Mouse (Mus musculus): ENCODE measurements around the gene Heatr6. TPM values are rescaled to one million over a fixed set of nuclear protein-coding genes. Genes with fewer than 3 reads are reported as not detected.
A peak's percentile ranks its signal among the peaks of the same experiment; 100 is the strongest.

Heatr6 gene
- total and polyA plus RNA-seq, 3 experiments = 5.4 to 6.3 (median 6.3) TPM

DNA sequence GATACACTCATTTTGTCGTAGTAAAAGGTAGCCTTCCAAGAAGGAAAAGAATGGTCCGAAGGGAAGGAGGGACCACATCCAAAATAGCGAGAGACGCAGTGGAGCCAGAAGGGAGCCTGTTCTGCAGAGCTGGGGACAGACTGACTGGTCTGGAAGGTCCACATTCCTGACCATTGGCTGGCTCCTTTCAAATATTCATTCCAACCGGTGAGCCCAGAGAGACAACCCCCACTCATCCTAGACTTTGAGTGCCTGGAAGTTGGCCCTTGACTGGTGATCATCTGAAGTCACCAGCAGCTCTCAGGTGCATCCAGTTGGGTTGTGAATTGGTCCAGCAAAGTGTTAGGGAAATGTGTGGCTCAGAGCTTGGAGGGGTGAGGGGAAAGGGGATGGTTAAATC, 61.7 kb downstream of the Heatr6 start:
- no peak for DNase-seq
- no peaks in the 10 kb centered on the region for H3K36me3 ChIP-seq (ENCODE audit: control insufficient read depth, insufficient read depth, low read length)
- no peak overlapping the region for H3K9ac ChIP-seq (ENCODE audit: low read depth, low read length)
- WGBS = 72% methylated on average over 5 of the region's 5 CpGs
- no peaks in the 10 kb centered on the region for H3K79me2 ChIP-seq (replicated peaks; ENCODE audit: control insufficient read depth, insufficient read depth, low read length)
- TF ChIP-seq EP300 (IDR thresholded peaks at IDR 0.05; ENCODE audit: insufficient read depth, low read depth, low read length) = no peak
- TF ChIP-seq CTCF (IDR thresholded peaks at IDR 0.05) = no peak
- no peak for TF ChIP-seq POLR2A (IDR thresholded peaks at IDR 0.05; ENCODE audit: insufficient read depth, low read depth, low read length)
- H3K4me3 ChIP-seq = no peak overlapping the region
- intact Hi-C loops (cut with DNase I) = loop anchor here (5.0 kb wide), 1 partner anchor 122 kb away; no protein-coding TSS in a partner anchor
- no peak overlapping the region for H3K27ac ChIP-seq
- no peaks in the 10 kb centered on the region for H3K4me1 ChIP-seq (ENCODE audit: control insufficient read depth, insufficient read depth, low read length)
- peaks cover 6% of the 10 kb centered on the region; the same call in 1 of the 2 replicates for H3K27me3 ChIP-seq (ENCODE audit: control insufficient read depth, insufficient read depth, low read length)

DNA sequence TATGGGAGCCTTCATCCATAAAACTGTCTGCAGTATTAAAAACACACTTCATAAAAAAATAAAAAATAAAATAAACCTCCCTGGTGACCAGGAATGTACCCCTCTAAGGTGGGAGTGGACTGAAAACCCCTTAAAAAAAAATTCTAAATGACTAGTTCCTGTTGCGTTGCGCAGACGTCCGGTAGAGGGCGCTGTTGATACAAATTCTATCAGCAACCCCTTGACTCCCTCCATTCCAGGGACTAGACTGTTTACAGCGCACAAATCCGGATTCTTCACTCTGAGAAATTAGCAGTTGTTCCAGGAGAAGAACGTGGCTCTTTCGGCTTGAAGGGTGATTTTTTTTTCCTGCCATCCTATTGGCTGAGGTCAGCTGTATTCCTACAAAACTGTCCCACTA, 62.1 kb downstream of the Heatr6 start:
- intact Hi-C loops (cut with DNase I) = loop anchor here (5.0 kb wide), 1 partner anchor 122 kb away; no protein-coding TSS in a partner anchor
- no peak overlapping the region for H3K4me3 ChIP-seq
- TF ChIP-seq POLR2A (IDR thresholded peaks at IDR 0.05; ENCODE audit: insufficient read depth, low read depth, low read length) (no peak), CTCF (IDR thresholded peaks at IDR 0.05) (peak; percentile 81), EP300 (IDR thresholded peaks at IDR 0.05; ENCODE audit: insufficient read depth, low read depth, low read length) (no peak)
- H3K79me2 ChIP-seq (replicated peaks; ENCODE audit: control insufficient read depth, insufficient read depth, low read length) = no peaks in the 10 kb centered on the region
- peak; percentile 24 to 47 for DNase-seq
- peaks cover 6% of the 10 kb centered on the region; the same call in 1 of the 2 replicates for H3K27me3 ChIP-seq (ENCODE audit: control insufficient read depth, insufficient read depth, low read length)
- H3K36me3 ChIP-seq (ENCODE audit: control insufficient read depth, insufficient read depth, low read length) = no peaks in the 10 kb centered on the region
- WGBS = 9% methylated on average over 9 of the region's 9 CpGs
- no peak overlapping the region for H3K9ac ChIP-seq (ENCODE audit: low read depth, low read length)
- no peak overlapping the region for H3K27ac ChIP-seq
- no peaks in the 10 kb centered on the region for H3K4me1 ChIP-seq (ENCODE audit: control insufficient read depth, insufficient read depth, low read length)

DNA sequence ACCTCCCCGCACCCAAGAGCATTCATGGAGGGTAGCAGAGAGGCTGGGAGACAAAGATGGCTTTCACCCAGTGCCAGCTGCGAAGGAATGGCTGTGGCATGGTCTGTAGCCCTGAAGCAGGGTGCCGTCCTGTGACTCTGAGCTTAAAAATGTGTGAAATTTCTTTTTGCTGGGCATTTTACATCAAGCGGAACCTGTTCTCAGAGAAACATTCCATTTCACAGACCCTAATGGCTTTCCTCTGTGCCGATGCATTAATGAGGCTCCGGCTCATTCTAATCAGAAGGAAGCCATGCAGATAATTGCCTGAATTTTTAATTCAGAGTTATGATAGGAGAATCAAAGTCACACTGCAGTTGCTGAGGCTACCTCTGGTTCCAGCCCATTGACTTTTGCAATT, 63.6 kb downstream of the Heatr6 start:
- Histone ChIP-seq H3K9ac (ENCODE audit: low read depth, low read length) (no peak overlapping the region), H3K79me2 (replicated peaks; ENCODE audit: control insufficient read depth, insufficient read depth, low read length) (no peaks in the 10 kb centered on the region), H3K27ac (no peak overlapping the region), H3K27me3 (ENCODE audit: control insufficient read depth, insufficient read depth, low read length) (peaks cover 6% of the 10 kb centered on the region; the same call in 1 of the 2 replicates), H3K4me1 (ENCODE audit: control insufficient read depth, insufficient read depth, low read length) (no peaks in the 10 kb centered on the region), H3K36me3 (ENCODE audit: control insufficient read depth, insufficient read depth, low read length) (no peaks in the 10 kb centered on the region), H3K4me3 (no peak overlapping the region)
- 76% methylated on average over 6 of the region's 6 CpGs for WGBS
- intact Hi-C loops (cut with DNase I) = loop anchor here (5.0 kb wide), 1 partner anchor 120 kb away; no protein-coding TSS in a partner anchor
- TF ChIP-seq CTCF (IDR thresholded peaks at IDR 0.05) (no peak), EP300 (IDR thresholded peaks at IDR 0.05; ENCODE audit: insufficient read depth, low read depth, low read length) (no peak), POLR2A (IDR thresholded peaks at IDR 0.05; ENCODE audit: insufficient read depth, low read depth, low read length) (no peak)
- DNase-seq = no peak

DNA sequence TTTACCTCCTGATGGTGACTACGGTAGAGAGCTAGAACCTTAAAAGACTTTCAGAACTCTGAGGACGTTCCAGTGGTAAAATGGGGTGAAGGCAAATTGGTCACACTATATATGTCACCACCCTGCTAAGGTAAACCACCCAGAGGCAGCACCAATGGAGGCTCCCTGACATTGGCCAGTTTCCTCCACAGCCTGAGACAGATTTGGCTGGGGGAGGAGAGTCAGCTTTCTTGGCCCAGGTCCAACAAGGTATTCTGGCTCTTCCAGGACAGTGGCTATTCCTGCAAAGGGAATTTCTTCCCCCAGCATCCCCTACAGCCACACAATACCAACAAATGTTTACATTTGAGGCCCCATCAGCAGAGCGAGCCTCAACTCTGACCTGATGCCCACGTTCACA, 64.5 kb downstream of the Heatr6 start:
- no peak overlapping the region for H3K4me3 ChIP-seq
- H3K9ac ChIP-seq (ENCODE audit: low read depth, low read length) = no peak overlapping the region
- H3K79me2 ChIP-seq (replicated peaks; ENCODE audit: control insufficient read depth, insufficient read depth, low read length) = no peaks in the 10 kb centered on the region
- WGBS = 60% methylated on average over 4 of the region's 4 CpGs
- TF ChIP-seq EP300 (IDR thresholded peaks at IDR 0.05; ENCODE audit: insufficient read depth, low read depth, low read length) (no peak), POLR2A (IDR thresholded peaks at IDR 0.05; ENCODE audit: insufficient read depth, low read depth, low read length) (no peak), CTCF (IDR thresholded peaks at IDR 0.05) (no peak)
- peaks cover 6% of the 10 kb centered on the region; the same call in 1 of the 2 replicates for H3K27me3 ChIP-seq (ENCODE audit: control insufficient read depth, insufficient read depth, low read length)
- DNase-seq = no peak
- H3K4me1 ChIP-seq (ENCODE audit: control insufficient read depth, insufficient read depth, low read length) = no peaks in the 10 kb centered on the region
- intact Hi-C loops (cut with DNase I) = loop anchor here (5.0 kb wide), 1 partner anchor 119 kb away; no protein-coding TSS in a partner anchor
- no peaks in the 10 kb centered on the region for H3K36me3 ChIP-seq (ENCODE audit: control insufficient read depth, insufficient read depth, low read length)
- H3K27ac ChIP-seq = no peak overlapping the region

DNA sequence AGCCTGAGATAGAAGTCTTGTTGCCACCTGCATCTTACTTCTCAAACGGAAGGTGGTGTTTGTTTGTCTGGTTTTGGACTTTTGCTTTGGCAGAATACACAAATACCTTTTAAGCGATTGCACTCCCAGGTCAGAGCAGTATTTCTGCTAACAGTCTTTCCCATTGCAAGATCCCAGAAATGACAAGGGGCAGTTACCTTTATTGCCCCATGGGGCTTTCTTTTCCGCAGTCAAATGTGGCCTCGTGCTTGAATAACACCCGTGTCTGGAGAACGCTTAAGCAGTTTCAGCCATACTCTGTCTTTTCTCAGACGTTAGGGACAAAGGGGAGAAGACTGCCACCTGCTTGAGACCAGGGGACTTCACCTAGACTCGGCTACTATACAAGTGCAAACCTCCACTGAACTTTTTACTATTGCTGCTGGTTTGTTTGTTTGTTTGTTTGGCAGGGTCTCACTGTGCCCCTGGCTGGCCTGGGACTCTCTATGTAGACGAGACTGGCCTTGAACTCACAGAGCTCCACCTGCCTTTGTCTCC, 65.2 kb downstream of the Heatr6 start:
- Histone ChIP-seq H3K4me3 (no peak overlapping the region), H3K79me2 (replicated peaks; ENCODE audit: control insufficient read depth, insufficient read depth, low read length) (no peaks in the 10 kb centered on the region), H3K9ac (ENCODE audit: low read depth, low read length) (no peak overlapping the region), H3K36me3 (ENCODE audit: control insufficient read depth, insufficient read depth, low read length) (no peaks in the 10 kb centered on the region), H3K27me3 (ENCODE audit: control insufficient read depth, insufficient read depth, low read length) (peaks cover 6% of the 10 kb centered on the region; the same call in 1 of the 2 replicates), H3K27ac (no peak overlapping the region), H3K4me1 (ENCODE audit: control insufficient read depth, insufficient read depth, low read length) (no peaks in the 10 kb centered on the region)
- TF ChIP-seq POLR2A (IDR thresholded peaks at IDR 0.05; ENCODE audit: insufficient read depth, low read depth, low read length) = no peak
- no peak for TF ChIP-seq CTCF (IDR thresholded peaks at IDR 0.05)
- TF ChIP-seq EP300 (IDR thresholded peaks at IDR 0.05; ENCODE audit: insufficient read depth, low read depth, low read length) = no peak
- WGBS = 46% methylated on average over 9 of the region's 9 CpGs
- no peak for DNase-seq
- intact Hi-C loops (cut with DNase I) = loop anchor here (5.0 kb wide), 1 partner anchor 119 kb away; no protein-coding TSS in a partner anchor

DNA sequence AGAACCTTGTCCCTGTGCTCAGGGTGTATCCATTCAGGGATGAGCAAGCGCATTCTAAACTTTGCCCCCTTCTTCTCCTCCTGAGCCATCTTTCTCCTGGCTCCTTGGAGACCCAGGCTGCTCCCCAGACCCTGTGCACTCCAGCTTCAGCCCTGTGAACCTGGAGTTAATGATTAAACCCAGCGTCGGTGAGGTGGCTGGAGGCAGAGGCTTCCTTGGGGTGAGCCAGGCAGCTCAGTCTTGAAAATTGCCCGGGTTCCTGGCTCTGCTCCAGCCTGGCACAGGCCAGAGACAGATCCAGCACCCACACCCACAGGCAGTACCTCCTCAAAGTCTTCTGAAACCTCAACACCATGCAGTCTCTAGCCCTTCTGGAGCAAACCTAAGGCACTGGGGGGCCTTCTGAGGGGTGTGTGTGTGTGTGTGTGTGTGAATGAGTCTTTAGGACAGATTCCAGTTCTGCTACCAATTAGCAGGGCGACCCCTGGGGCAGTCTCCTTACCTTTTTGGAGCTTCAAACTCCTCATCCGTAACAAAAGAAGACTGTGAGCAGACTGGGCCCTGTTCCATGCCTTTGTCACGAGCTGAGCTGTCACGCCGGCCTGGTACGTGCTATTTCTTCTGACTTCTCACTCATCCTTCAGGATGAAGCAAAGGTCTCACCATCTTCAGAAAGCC, 66.4 kb downstream of the Heatr6 start:
- 75% methylated on average over 10 of the region's 10 CpGs for WGBS
- intact Hi-C loops (cut with DNase I) = loop anchor here (5.0 kb wide), 1 partner anchor 117 kb away; no protein-coding TSS in a partner anchor
- H3K9ac ChIP-seq (ENCODE audit: low read depth, low read length) = no peak overlapping the region
- TF ChIP-seq CTCF (IDR thresholded peaks at IDR 0.05) (no peak), EP300 (IDR thresholded peaks at IDR 0.05; ENCODE audit: insufficient read depth, low read depth, low read length) (no peak), POLR2A (IDR thresholded peaks at IDR 0.05; ENCODE audit: insufficient read depth, low read depth, low read length) (no peak)
- H3K27ac ChIP-seq = no peak overlapping the region
- no peaks in the 10 kb centered on the region for H3K79me2 ChIP-seq (replicated peaks; ENCODE audit: control insufficient read depth, insufficient read depth, low read length)
- no peaks in the 10 kb centered on the region for H3K4me1 ChIP-seq (ENCODE audit: control insufficient read depth, insufficient read depth, low read length)
- H3K4me3 ChIP-seq = no peak overlapping the region
- no peak for DNase-seq
- H3K36me3 ChIP-seq (ENCODE audit: control insufficient read depth, insufficient read depth, low read length) = no peaks in the 10 kb centered on the region
- H3K27me3 ChIP-seq (ENCODE audit: control insufficient read depth, insufficient read depth, low read length) = peaks cover 6% of the 10 kb centered on the region; the same call in 1 of the 2 replicates
